Mouse (Mus musculus) right cerebral cortex, postnatal 25 days (tissue): ENCODE measurements around the gene Dnm2.
A peak's percentile ranks its signal among the peaks of the same experiment; 100 is the strongest.

Experiments
- DNase-seq: peaks from one replicate; pipeline ENCODE4 v3.0.0; 2022

The Dnm2 gene

GRCm38 (mm10) chr9:21424631-21425555 lies at the start of gene Dnm2:
TSS of gene Dnm2 (plus strand) at chr9:21424908.
- DNase-seq, result peak; percentile 99

- no peak for DNase-seq
These were observed 45.5 kb upstream of the Dnm2 start for GRCm38 (mm10) chr9:21379195-21379594.

- no peak for DNase-seq
These were observed 43.8 kb upstream of the Dnm2 start for GRCm38 (mm10) chr9:21380868-21381267.

- DNase-seq, result no peak
These were observed 40.7 kb upstream of the Dnm2 start for GRCm38 (mm10) chr9:21383966-21384365.

- DNase-seq, result no peak
These were observed 32.0 kb upstream of the Dnm2 start for GRCm38 (mm10) chr9:21392646-21393175.

- no peak for DNase-seq
These were observed 29.0 kb upstream of the Dnm2 start for GRCm38 (mm10) chr9:21395692-21396091.

- DNase-seq, result no peak
These were observed 27.5 kb upstream of the Dnm2 start for GRCm38 (mm10) chr9:21397170-21397569.

- no peak for DNase-seq
These were observed 23.7 kb upstream of the Dnm2 start for GRCm38 (mm10) chr9:21401042-21401441.

GRCm38 (mm10) chr9:21402764-21403253 lies 21.9 kb upstream of the Dnm2 start:
- DNase-seq, result no peak

GRCm38 (mm10) chr9:21403745-21404144 lies 21.0 kb upstream of the Dnm2 start:
- DNase-seq, result no peak

- DNase-seq, result no peak
These were observed 19.2 kb upstream of the Dnm2 start for GRCm38 (mm10) chr9:21405525-21405924.

- DNase-seq, result no peak
These were observed 16.8 kb upstream of the Dnm2 start for GRCm38 (mm10) chr9:21407951-21408350.

- DNase-seq, result no peak
These were observed 16.1 kb upstream of the Dnm2 start for GRCm38 (mm10) chr9:21408624-21409023.

- peak; percentile 71 for DNase-seq
These were observed 15.0 kb upstream of the Dnm2 start for GRCm38 (mm10) chr9:21409592-21410317.

- DNase-seq, result peak; percentile 87
These were observed 12.8 kb upstream of the Dnm2 start, which contains the start of gene Qtrt1 for GRCm38 (mm10) chr9:21411669-21412550. TSS of gene Qtrt1 (plus strand) at chr9:21411837.

- DNase-seq, result no peak
These were observed 6.8 kb upstream of the Dnm2 start for GRCm38 (mm10) chr9:21417866-21418265.

GRCm38 (mm10) chr9:21419646-21420045 lies 5.1 kb upstream of the Dnm2 start:
- DNase-seq, result no peak

- DNase-seq, result no peak
These were observed 843 bp downstream of the Dnm2 start for GRCm38 (mm10) chr9:21425556-21425945.

- no peak for DNase-seq
These were observed 1.3 kb downstream of the Dnm2 start for GRCm38 (mm10) chr9:21426013-21426412.

- DNase-seq, result no peak
These were observed 1.8 kb downstream of the Dnm2 start for GRCm38 (mm10) chr9:21426525-21426924.

GRCm38 (mm10) chr9:21427773-21428172 lies 3.1 kb downstream of the Dnm2 start:
- DNase-seq, result no peak

- no peak for DNase-seq
These were observed 3.5 kb downstream of the Dnm2 start for GRCm38 (mm10) chr9:21428178-21428577.
